ENCODE assay signal across 8 mouse cellular contexts in the genomic region with DNA sequence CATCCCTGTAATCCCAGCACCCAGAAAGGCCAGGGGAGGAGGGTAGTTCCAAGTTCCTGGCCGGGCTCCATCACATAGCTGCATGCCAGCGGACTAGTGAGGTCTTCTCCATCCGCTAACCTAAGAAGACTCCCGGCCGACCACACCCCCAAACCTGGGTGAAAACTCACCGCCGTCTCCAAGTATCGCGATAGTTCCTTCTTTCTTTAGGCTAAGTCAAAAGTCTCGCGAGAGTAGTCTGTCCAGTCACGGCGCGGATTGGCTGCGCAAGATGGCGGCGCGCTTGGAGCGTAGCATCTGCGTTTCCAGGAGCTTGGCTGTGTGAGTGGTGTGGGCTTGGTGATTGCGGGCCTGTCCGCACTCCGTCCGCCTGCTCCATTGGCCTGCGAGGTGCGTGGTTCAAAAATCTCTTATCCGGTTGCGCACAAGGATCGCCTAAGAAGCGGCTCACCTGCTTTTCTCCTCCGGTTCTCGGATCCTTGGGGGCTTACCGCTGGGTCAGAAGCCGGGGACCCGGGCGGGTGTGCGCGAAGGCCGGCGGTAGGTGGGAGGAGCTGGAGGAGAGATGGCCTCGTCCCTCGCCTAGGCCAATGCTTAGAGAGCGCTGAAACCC. TPM values are rescaled to one million over a fixed set of nuclear protein-coding genes. Genes with fewer than 3 reads are reported as not detected.
DNase-seq lines count a peak whose midpoint lies in the region; ATAC-seq lines count a peak whose summit lies in the region.

A gene (plus strand): TSS at position 236 of the 613 bp plus-strand sequence.

- peak; percentile 98 for ATAC-seq in hindbrain, embryonic 11.5 days (ENCODE audit: low FRiP score)

- H3K4me1 ChIP-seq in hindbrain, embryonic 11.5 days (replicated peaks; ENCODE audit: control insufficient read depth, insufficient read depth, low read length), result 0 out of 2 replicates have a peak, but pooled peaks cover 2% of the 10 kb centered on the region

- 0 out of 2 replicates have a peak, but pooled peaks cover 6% of the 10 kb centered on the region for H3K36me3 ChIP-seq in hindbrain, embryonic 11.5 days (ENCODE audit: control insufficient read depth, insufficient read depth, low read length)

- under 1% methylated on average over 43 of the region's 43 CpGs for WGBS in hindbrain, embryonic 11.5 days

- no peaks in the 10 kb centered on the region for H3K9me3 ChIP-seq in hindbrain, embryonic 11.5 days (ENCODE audit: control insufficient read depth, low read length)

- H3K9ac ChIP-seq in hindbrain, embryonic 11.5 days (ENCODE audit: low read depth, low read length), result peak within 1 kb of the TSS; percentile 91

- DNase-seq in Muller cell, postnatal 12 days (ENCODE audit: inconsistent ontology term), result peak; percentile 97
- DNase-seq in cerebellum, adult 9-11 months, result peak; percentile 95
- peak; percentile 94 to 98 for DNase-seq in frontal cortex, adult 2 months (ENCODE audit: extremely low spot score in 1 of 2, low spot score in 1 of 2)
- peak; percentile 97 for DNase-seq in hindbrain, embryonic 11.5 days (ENCODE audit: low spot score)
- DNase-seq in layer of hippocampus, postnatal 10 days (ENCODE audit: low spot score in 2 of 2), result peak; percentile 88 to 93
- peak; percentile 97 for DNase-seq in lung, postnatal 10 days
- DNase-seq in ovary, postnatal 36 days (ENCODE audit: low spot score), result peak; percentile 89
- DNase-seq in thymus, postnatal 25 days, result peak; percentile 94

- peak within 1 kb of the TSS; percentile 92 for H3K27ac ChIP-seq in hindbrain, embryonic 11.5 days (ENCODE audit: low read depth, low read length)

- no peaks in the 10 kb centered on the region for H3K27me3 ChIP-seq in hindbrain, embryonic 11.5 days (ENCODE audit: control insufficient read depth, insufficient read depth, low read length)

- peak within 1 kb of the TSS; percentile 63 for H3K4me2 ChIP-seq in hindbrain, embryonic 11.5 days (replicated peaks; ENCODE audit: low read depth, low read length)

- H3K4me3 ChIP-seq in hindbrain, embryonic 11.5 days (ENCODE audit: low read depth, low read length), result peak within 1 kb of the TSS; percentile 85

RNA-seq across cellular contexts. Expression of the gene that starts here (rescaled TPM):
- 15.2 and 15.9 TPM in 2 replicates for polyA plus RNA-seq in frontal cortex, adult 2 months (2012; rRNA removed)
- polyA plus RNA-seq in hindbrain, embryonic 11.5 days (2014; fragmentation: Nextera tagmentation; extraction: Ambion mirVana), result 45.0 and 46.8 TPM in 2 replicates
- total RNA-seq in layer of hippocampus, postnatal 10 days (2021), result 10 to 100 TPM; 22.5 to 24.3 TPM

Comparison
In these comparisons a context has a peak if more than half of its experiments do, and no peak if none do; other contexts are left out.
1. Peak in every context shown above with its lines: DNase-seq, ATAC-seq, H3K4me3 ChIP-seq and H3K27ac ChIP-seq.